Mouse (Mus musculus) R1 (cell line): ENCODE results near the gene Urgcp.

Experiments
- DNase-seq: peaks from one replicate; pipeline ENCODE4 v3.0.0-alpha.2; 2018; ENCODE audit warnings: low read depth, low spot score

Gene Urgcp

DNA sequence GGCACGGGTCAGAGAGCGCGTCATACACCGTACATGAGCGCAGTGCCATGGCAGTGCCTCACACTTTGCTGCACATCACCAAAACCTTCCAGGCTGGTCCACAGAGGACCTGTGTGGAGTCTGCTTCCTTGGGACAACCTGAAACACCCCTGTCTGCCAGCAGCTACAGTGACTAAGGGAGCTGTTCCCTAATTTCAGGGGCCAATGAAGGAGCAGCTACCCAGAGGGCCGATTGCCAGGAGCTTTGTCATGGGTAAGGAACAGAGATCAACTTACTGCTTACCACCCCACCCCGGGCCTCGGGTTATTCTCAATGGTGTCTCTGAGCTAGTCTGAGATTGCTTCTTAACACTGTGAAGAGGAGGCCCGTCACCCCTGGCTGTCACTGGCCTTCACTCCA, 47.0 kb downstream of the Urgcp start:
- DNase-seq = no peak

GRCm38 (mm10) chr11:5707530-5708353, 54.4 kb downstream of the Urgcp start:
- DNase-seq = peak; percentile 90

DNA sequence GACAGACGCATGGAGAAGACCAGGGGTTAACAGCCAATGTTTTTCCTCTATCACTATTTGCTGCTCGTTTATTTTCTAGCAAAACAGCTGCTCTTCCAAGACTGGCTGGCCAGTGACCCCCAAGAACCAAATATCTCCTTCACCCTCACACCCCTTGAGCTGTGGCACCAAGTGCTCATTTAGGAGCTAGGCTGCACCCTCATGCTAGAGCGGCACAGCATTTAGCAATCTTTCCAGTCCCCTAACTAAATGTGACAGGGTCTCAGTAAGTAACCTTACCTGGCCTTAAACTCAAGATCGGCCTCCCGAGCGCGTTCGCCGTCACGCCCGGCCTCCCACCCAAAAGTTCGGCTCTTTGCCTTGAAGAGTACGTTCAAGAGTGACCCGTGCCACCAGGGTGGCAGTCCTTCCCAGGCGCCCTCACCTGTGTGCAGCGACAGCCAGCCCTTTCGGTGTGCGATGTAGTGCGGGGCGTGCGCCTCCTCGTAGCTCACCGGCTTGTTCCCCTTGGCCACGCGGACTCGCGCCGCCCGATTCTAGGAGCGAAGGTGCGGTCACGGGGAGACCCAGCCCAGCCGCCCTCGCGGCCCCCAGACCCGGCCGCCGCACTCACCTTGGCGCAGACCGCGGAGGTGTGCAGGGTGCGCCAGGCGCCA, 55.2 kb downstream of the Urgcp start:
- DNase-seq = peak; percentile 56

DNA sequence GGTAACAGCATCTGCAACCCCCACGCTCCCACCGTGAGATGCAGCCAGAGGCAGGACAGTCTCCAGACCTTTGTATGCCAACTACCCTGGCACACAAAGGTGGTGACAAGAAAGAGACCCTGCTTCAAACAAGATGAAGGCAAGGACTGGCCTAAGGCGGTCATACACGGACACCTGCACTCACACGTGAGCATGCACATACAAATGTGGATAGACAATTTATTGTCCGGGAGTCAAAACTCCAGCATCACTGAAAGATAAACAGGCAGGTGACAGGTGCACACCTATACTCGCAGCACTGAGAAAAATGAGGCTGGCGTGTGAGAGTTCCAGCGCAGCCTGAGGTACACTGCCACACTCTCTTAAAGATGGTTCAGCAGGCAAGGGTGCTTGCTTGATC, 56.2 kb downstream of the Urgcp start:
- peak; percentile 2 for DNase-seq

GRCm38 (mm10) chr11:5703341-5703740, 58.8 kb downstream of the Urgcp start:
- DNase-seq = no peak

DNA sequence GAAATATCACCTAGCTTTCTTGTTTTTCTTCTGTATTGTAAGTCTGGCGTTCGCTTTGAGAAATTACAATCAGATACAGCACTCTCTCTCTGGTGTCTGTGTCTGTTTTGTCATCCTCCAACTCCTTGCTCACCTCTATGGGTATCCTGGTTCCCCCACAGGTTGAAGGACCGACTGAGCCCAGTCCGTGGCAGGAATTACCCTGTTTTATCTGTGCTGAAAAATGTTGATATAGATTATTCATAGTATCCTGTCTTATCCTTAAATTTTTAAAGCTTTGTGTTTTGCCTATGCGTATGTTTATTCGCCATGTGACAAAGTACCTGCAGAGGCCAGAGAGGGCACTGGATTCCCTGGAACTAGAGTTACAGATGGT, 59.2 kb downstream of the Urgcp start:
- no peak for DNase-seq

DNA sequence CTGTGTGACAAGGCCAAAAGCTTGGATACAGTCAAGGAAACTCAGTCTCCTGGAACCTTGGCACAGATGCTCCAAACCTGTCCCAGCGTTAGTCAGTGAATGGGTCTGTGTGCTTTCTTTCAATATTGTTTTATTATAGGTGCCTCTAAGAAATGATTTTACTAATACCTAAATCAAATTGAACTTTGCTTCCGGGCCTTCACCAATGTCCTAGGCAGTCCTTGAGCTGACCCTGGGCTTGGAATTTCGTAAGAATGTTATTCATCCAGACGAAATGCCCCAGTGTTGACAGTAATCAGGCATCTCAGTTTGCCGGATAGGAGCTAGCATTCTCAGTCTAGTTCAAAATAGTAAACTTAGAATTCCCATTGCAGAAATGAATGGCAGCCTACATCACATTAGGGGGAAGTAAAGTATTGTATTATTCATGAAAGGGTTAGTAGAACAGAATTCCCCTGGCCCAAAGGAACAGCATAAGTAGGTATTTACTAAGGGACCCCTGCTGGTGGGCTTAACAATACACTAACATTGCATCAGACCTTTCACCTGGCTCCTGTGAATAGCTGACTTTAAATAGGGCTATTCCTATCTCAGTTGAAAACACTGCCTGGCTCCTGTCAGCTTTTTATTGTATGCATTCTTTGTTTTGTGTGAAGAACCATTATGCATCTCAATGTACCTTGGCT, 59.8 kb downstream of the Urgcp start:
- peak; percentile 94 for DNase-seq

- DNase-seq = peak; percentile 79
These were observed 60.4 kb downstream of the Urgcp start for GRCm38 (mm10) chr11:5701821-5702220.

DNA sequence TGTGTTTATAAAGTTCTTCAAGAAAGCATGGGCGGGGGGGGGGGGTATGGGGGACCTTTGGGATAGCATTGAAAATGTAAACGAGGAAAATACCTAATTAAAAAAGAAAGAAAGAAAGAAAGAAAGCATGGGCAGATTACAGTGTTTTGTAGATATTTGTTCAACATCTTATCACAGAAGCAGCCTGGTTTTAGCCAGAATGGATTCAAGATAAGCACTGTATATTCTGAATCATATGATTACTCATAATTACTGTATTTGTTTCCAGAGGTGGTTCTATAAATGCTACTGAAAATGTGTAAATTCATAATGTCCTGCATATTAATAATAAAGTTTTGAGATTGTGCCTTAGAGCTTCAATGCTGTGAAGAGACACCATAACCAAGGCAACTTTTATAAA, 60.9 kb downstream of the Urgcp start:
- DNase-seq = no peak

DNA sequence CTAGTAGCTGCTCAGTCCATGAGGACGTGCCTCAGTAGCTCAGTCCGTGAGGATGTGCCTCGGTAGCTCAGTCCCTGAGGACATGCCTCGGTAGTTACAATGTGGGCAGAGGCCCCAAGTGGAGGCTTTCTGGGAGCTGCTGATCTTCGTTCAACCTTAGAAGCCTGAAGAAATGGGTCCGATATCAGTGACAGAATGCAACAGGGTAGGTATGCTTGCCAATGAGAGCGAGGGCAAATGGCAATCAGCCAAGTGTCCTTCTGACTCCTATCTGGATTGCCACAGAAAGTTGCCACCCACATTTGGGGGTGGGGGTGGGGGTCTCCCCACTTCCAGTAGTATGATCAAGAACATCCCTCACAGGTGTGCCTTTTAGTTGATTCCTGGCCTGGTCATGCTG, 61.4 kb downstream of the Urgcp start:
- DNase-seq = peak; percentile 7

DNA sequence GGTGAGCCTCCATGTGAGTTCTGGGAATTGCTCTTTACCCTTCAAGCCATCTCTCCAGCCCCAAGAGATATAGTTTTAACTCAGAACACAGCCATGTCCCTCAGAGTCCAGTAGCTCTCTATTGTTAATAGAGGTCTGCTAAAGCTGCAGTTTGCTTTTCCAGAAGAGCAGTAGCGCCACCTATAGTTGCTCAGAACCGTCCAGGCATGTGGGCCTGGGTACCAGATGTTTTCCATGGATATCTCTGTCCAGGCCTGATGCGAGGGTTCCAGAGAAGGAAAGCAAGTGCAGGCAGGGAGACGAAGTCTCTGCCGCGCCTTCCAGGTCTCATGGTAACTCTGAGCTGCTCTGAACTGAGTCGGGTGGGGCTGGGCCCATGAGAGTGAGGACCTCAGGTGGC, 70.4 kb downstream of the Urgcp start:
- DNase-seq = peak; percentile 73

DNA sequence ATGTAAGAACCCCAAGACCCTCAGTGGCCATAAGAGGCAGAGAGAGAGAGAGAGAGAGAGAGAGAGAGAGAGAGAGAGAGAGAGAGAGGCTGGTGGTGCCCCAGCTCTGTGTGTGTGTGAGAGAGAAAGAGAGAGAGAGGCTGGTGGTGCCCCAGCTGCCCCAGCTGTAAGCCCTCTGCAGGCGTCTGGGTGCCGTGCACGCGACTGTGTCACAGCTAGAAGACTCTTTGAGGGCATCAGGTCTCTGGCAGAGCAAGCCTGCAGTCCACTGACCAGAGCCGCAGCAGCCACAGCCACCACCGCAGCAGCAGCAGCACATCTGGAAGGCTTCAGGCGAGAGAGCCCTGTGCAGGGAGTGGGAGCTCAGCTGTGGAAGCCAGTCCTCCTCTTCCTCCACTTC, 77.9 kb downstream of the Urgcp start:
- DNase-seq = no peak

DNA sequence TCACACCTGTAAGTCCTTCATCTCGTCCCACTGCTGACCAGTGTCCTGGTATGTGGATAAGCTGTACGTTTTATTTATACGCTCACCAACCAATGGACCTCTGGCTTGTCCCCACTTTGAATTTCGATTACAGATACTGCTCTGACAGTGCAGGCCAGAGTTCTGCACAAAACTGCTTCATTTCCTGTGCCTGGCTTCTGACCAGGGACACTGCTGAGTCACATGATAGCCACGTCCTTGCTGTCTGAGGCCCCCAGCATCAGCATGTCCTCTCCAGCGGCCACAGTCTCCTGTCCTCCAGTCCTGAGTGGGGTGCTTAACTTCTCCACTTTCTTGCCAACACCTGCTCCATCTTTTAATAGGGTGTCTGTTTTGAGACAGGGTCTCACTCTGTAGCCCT, 79.6 kb downstream of the Urgcp start:
- no peak for DNase-seq
